Mouse (Mus musculus): Measurements from ENCODE around the gene Rasl2-9.

Rasl2-9 gene

DNA sequence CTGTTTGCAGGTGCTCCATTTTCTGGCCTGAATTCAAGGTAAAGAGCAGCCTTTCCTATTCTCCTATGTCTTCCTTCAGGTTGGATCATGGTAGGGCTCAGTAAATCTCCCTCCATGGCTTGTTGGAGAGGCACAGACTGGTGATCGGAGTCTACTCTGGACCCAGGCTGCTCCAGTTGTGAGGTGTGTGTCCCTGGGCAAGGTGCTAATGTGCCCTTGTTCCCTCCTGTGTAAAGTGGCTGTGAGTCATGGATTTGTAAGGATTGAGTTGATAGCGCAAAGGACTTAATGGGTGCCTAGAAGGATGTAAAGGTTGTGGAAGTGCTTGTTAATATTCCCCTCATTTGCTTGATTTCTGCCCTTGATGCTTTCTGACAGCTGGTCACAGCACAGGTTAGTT, 43.8 kb downstream of the Rasl2-9 start:
- in situ Hi-C loops (cut with MboI; ENCODE audit: unreplicated experiment in 2 of 2) = loop anchor here in 1 of 2 experiments (10.0 kb wide), 1 partner anchor 1203 kb away; the partner anchor contains the start of gene Zfp667

DNA sequence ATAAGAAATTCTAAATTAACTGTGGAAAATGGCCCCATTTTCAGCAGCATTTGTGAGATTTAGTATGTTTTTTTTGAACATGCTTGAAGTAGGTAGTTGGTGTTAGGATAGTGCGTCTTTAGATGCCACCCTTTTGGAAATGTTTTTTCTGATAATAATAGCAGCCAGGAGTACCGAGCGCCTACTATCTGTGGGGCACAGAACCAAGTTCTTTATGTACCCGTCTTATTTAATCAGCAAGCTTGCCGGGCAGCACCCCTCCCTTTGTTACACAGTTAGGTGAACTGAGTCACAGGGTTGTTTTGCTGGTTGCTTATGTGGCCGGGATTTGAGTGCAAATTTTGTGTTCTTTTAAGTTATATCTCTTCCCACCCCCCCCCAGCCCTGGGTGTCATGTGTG, 44.5 kb downstream of the Rasl2-9 start:
- in situ Hi-C loops (cut with MboI; ENCODE audit: unreplicated experiment in 2 of 2) = loop anchor here in 1 of 2 experiments (10.0 kb wide), 1 partner anchor 1204 kb away; the partner anchor contains the start of gene Zfp667

DNA sequence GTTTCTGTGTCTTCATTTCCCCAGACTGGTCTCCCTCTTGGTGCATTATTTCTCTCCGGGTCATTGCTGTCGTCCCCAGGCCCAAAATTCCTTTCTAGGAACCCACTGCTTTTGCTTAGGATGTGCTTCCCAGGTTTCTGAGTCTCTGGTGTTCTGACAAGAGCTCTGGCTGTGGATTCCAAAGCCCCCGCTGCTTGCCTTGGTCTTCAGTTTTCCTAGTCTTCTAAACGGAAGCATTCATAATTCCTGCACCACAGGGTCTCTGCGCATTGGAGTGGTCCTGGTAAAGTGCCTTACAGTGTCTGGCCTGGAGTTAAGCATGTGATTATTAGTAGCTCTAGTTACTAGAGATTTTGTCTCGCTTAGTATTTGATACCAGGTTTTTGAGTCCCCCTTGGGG, 44.9 kb downstream of the Rasl2-9 start:
- in situ Hi-C loops (cut with MboI; ENCODE audit: unreplicated experiment in 2 of 2) = loop anchor here in 1 of 2 experiments (10.0 kb wide), 1 partner anchor 1204 kb away; the partner anchor contains the start of gene Zfp667

DNA sequence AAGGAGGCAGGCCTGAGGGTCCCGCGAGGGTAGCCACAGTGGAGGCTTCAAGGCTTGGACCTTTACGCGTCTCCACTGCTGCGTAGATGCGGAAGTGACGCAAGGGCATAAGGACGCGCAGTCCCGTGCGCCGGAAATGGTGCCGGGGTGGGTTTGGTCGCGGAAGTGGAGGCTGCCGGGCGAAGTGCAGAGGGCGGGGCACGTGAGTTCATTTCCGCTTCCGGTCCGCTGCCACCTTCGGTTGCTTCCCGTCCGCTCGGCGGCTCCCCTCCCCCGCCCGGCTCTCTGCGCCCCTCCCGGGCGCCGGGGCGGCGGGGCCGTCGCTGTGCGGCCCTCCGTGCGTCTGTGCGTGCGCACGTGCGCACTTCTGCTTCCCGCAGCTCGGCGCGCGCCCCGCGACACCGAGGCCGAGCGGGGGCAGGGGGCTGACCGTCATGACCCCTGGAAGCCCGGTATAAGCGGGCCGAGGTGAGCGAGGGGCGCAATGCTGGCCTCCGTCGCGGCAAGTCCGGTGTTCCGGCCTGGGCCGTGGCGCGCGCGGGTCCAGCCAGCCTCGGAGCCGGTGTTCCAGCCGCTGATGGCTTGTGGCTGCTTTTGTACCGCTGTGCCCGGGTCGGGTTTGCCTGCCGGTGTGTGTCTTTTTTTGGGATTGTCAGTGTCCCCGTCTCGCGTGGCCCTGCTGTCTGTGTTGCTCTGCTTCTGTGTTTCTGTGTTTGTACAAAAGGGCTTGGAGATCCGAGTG, 45.6 kb downstream of the Rasl2-9 start, which contains the start of gene Epn1:
Gene Epn1, plus strand, starts transcription at position 226 of the 742 bp plus-strand sequence.
- in situ Hi-C loops (cut with MboI; ENCODE audit: unreplicated experiment in 2 of 2) = loop anchor here in 1 of 2 experiments (10.0 kb wide), 1 partner anchor 1205 kb away; the partner anchor contains the start of gene Zfp667

DNA sequence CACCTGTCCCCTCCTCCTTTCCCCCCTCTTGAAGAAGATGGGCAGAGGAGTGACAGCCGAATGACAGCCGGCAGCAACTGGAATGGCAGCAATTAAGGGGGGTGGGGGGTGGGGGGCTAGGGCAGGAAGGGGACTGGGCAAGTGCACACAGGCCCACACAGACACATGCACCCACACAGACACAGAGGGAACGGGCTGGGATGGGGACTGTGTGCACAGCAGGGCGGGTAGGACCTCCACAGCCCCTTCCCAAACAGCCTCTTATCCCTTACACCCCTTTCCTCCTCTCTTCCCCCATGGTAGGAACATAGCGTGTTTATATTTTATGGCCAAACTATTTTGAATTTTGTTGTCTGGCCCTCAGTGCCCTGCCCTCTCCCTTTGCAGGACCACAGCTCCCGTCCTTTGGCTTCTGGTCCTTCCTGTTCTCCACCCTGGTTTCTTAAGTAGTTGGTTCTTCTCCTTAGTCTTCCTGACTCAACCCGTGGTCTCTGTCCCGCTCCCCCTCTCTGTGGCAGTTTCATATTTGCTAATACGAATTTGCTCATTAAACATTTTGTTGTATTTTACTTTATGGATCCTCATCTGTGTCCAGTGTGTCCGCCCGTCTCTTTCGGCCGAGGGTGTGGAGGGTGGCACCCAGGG, 46.3 kb downstream of the Rasl2-9 start:
- in situ Hi-C loops (cut with MboI; ENCODE audit: unreplicated experiment in 2 of 2) = loop anchor here in 1 of 2 experiments (10.0 kb wide), 1 partner anchor 1205 kb away; the partner anchor contains the start of gene Zfp667

DNA sequence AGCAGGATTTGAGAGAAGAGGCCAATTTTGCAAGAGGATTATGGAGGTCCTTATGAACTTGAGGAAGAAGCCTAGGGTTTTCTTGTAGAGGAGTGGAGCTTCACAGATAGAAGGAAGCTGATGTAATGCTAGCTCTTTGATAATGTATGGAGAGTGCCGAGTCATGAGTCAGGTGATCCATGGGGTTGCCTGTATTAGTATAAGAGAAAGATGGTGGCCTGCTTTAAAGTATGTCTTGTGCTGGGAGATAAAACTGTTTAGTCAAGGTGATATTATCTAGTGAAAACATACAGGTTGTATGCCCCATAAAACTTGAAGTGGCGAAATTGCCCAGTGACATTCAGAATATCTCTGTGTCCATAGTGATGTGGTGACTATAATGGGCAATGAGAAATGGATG, 48.8 kb downstream of the Rasl2-9 start:
- in situ Hi-C loops (cut with MboI; ENCODE audit: unreplicated experiment in 2 of 2) = no loop called here

DNA sequence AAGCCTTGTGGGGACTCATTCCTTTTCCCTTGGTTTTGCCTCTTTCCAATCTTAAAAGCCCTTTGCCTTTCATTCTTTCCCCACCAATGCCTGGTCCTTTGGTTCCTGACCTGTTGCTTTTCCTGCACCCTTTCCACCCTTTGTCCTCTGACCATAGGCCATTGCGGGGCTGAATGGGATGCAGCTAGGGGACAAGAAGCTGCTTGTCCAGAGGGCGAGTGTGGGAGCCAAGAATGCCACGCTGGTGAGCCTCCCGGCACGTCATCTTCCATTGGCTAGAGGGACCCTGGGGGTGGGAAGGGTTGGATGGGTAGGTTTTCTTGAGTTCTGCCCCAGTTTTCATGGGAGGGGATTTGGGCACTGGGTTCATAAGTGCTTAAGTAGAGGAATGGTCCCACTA, 50.8 kb downstream of the Rasl2-9 start:
- in situ Hi-C loops (cut with MboI; ENCODE audit: unreplicated experiment in 2 of 2) = loop anchor here in 1 of 2 experiments (25.0 kb wide), 1 partner anchor 413 kb away; the partner anchor contains the start of gene Ppp6r1
